Mouse (Mus musculus) layer of hippocampus, adult 18-20 months (tissue): ENCODE measurements around the gene Spaca9. TPM values are rescaled to one million over a fixed set of nuclear protein-coding genes. Genes with fewer than 3 reads are reported as not detected.

Source experiments
- DNase-seq, 2 experiments: peaks; one replicate each; pipeline ENCODE4 v3.0.0; 2022; ENCODE audit warnings: low spot score in 2 of 2
- long read RNA-seq: library from polyadenylated mRNA; stranded (forward); transcript quantifications from one replicate; pipeline ENCODE4 v2.0.0, GENCODE M21; 2021
- total RNA-seq, 2 experiments: library from RNA; stranded (reverse); gene quantifications; 2 replicates each; pipeline ENCODE4 v1.2.3; 2021

The Spaca9 gene
- total RNA-seq = not detected
- long read RNA-seq = 0 reads

- DNase-seq = peak; percentile 74 to 87
These were observed at the start of gene Spaca9, which contains the start of gene Ak8 for GRCm38 (mm10) chr2:28699361-28700335. TSS of gene Spaca9 (minus strand) at chr2:28699727. TSS of gene Ak8 (plus strand) at chr2:28700164.

DNA sequence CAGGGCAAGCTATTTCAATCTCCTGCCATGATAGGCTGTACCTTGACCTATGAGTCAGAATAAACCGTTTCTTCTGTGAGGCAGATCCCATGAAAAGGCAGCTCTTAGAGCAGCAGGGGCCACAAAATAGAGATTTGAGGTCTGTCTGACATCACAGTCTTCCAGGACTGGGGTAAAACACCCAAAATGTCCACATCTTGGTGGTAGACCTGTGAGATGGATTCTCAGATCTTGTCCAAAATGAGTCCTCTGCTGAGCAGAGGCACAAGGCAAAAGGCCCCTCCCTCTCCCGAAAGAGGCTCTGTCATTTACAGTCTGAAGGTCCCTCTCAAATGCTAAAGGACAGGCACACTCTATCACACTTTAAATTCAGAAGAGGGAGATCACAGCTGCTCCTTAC, 48.2 kb upstream of the Spaca9 start:
- DNase-seq = no peak

GRCm38 (mm10) chr2:28746682-28747332, 47.3 kb upstream of the Spaca9 start:
- no peak for DNase-seq

DNA sequence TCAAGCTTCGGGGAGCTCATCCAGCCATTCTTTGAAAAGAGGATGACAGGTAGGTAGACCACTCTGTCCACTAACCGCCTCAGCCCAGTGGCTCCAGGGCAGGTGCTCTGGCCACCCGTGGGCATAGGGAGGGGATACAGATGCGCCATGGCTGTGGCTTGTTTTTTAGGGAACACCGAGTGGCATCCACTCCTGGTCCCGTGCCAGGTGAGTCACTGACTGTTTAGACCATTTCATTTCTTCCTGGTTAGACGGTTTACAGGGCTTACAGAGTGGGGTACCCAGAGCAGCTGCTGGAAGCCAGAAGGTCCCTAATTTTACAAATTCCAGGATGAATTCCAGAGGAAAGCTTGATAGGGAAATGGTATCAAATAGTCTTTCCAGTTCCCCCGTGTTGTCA, 43.2 kb upstream of the Spaca9 start:
- no peak for DNase-seq

- DNase-seq = no peak
These were observed 40.6 kb upstream of the Spaca9 start for GRCm38 (mm10) chr2:28740159-28740558.

- DNase-seq = no peak
These were observed 37.6 kb upstream of the Spaca9 start for GRCm38 (mm10) chr2:28737112-28737511.

- no peak for DNase-seq
These were observed 31.1 kb upstream of the Spaca9 start for GRCm38 (mm10) chr2:28730676-28731075.

- DNase-seq = no peak
These were observed 28.4 kb upstream of the Spaca9 start for GRCm38 (mm10) chr2:28727786-28728404.

DNA sequence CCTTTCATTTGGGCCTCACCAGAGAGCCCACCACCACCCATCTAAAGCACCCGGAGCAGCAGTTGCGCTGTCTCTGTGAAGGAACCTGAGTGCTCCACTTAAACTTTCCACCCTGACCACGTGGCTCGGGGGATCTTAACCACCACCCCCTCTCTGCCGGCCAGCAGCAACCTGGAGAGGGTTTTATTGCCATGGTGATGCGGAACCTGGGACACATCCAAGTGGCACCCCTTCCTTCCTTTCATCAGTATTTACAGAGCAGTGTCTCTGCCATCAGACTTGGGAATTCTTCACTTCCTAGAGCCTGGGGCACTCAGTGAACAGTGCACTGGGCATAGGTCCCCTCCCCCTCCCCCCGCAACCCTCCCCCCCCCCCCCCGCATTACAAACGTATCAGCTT, 24.4 kb upstream of the Spaca9 start:
- DNase-seq = no peak

DNA sequence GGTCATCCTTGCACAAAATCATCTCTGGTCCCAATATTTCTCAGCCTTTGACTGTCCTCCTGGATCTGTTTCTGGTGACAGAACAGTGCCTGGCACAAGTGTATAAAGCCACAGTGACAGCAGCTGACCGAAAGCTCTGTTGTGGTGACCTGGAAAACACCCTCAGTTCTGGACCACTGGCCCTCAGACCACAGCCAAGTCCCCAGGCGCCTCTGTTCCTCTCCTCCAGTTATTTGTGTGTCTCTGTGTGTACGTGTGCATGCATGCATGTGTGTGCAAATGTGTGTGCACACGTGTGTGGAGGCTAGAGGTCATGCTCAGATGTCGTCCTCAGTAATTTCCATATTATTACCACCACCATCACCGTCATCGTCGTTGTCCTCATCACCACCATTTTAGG, 22.9 kb upstream of the Spaca9 start:
- no peak for DNase-seq

DNA sequence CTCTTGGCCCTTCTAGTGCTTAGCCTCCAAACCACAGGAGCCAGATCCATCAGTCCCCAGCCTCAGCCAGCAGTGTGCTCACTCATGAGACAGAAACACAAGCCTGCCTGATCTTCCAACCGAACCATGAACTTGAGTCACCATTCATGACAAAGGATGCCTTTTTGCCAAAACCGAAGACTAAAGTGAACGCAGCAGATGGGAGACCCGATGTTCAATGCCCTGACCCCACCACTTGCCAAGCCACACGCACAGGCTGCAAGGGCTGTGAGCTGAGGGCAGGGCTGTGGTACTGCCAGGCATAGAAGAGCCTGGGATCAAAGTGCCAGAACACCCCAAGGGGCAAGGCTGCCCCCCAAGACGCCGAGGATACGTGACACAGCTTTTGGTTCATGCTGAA, 13.5 kb upstream of the Spaca9 start:
- no peak for DNase-seq

DNA sequence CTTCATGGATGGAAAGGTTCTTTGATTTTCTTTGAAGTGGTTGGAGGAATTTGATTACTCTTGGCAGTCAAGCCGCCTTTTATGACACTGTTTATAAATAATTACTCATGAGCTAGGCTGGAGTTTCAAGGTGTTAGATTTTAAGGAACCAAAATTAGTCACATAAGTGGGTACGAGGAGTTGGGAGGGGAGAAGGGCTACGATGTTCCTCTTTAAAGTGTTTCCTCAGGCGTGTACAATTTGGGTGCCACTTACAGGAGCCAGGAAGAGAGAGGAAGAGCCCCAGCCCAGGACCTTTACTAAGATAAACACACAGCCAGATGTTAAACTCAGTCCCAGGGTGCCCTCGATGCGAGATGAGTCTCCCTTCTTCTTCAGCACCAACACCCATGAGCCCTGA, 7.3 kb upstream of the Spaca9 start:
- DNase-seq = no peak

DNA sequence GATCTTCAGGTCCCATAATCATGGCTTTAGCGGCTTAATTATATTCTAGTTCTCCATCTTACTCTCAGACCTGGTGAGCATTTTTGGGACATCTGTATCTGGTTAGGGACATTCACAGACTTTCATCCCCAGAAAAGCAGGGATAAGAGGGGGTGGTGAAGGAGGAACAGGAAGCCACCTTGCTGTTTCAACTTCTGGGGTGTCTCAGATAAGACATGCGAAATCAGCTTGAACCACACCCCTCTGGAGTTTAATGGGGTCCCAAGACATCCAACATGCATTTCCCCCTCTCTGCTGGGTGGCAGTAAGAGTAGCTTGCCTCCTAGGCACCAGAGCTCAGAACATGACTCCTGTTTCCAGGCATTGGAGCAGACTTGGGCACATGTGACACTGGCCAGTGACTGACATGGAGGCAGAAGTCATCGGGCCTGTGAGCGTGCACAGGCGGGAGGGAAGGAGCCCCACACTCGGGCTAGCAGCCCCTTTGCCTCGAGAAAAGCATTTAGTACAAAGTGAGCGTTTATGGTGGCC, 6.6 kb upstream of the Spaca9 start:
- DNase-seq = no peak

- no peak for DNase-seq
These were observed 2.2 kb upstream of the Spaca9 start for GRCm38 (mm10) chr2:28701646-28702262.

- DNase-seq = no peak
These were observed 961 bp downstream of the Spaca9 start for GRCm38 (mm10) chr2:28698566-28698965.

- no peak for DNase-seq
These were observed 6.8 kb downstream of the Spaca9 start for GRCm38 (mm10) chr2:28692692-28693091.

GRCm38 (mm10) chr2:28688431-28688830, 11.1 kb downstream of the Spaca9 start:
- no peak for DNase-seq

GRCm38 (mm10) chr2:28685895-28686294, 13.6 kb downstream of the Spaca9 start:
- DNase-seq = no peak

GRCm38 (mm10) chr2:28681718-28682117, 17.8 kb downstream of the Spaca9 start:
- DNase-seq = peak; percentile 49 to 72

- peak in 1 of 2 experiments; percentile 74 for DNase-seq
These were observed 18.8 kb downstream of the Spaca9 start for GRCm38 (mm10) chr2:28680710-28681109.

DNA sequence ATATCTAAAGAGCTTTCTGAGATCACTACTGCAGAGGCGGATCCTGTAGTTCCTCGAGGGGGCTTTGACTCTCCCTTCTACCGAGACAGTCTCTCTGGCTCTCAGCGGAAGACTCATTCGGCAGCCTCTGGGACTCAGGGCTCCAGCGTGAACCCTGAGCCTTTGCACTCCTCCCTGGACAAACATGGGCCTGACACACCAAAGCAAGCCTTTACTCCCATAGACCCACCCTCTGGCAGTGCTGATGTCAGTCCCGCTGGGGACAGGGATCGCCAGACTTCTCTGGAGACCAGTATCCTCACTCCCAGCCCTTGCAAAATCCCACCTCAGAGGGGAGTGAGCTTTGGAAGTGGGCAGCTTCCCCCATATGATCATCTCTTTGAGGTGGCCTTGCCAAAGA, 23.5 kb downstream of the Spaca9 start:
- no peak for DNase-seq
